Mouse (Mus musculus): Measurements from ENCODE around the gene Arhgap25.

Arhgap25 gene

GRCm38 (mm10) chr6:87447217-87447616 lies 85.8 kb downstream of the Arhgap25 start:
- no peak for DNase-seq (ENCODE audit: low spot score in 2 of 2)

- DNase-seq (ENCODE audit: low spot score in 2 of 2): no peak
These were observed 87.8 kb downstream of the Arhgap25 start for GRCm38 (mm10) chr6:87445222-87445621.

- no peak for DNase-seq (ENCODE audit: low spot score in 2 of 2)
These were observed 89.8 kb downstream of the Arhgap25 start for GRCm38 (mm10) chr6:87443253-87443652.

GRCm38 (mm10) chr6:87436745-87437144 lies 96.3 kb downstream of the Arhgap25 start:
- DNase-seq (ENCODE audit: low spot score in 2 of 2): no peak

- DNase-seq (ENCODE audit: low spot score in 2 of 2): no peak
These were observed 97.3 kb downstream of the Arhgap25 start for GRCm38 (mm10) chr6:87435791-87436190.

- DNase-seq (ENCODE audit: low spot score in 2 of 2): no peak
These were observed 104.5 kb downstream of the Arhgap25 start, which contains the start of gene Bmp10 for GRCm38 (mm10) chr6:87428487-87429044. Gene Bmp10 (plus strand): TSS chr6:87428994.

- no peak for DNase-seq (ENCODE audit: low spot score in 2 of 2)
These were observed 105.4 kb downstream of the Arhgap25 start for GRCm38 (mm10) chr6:87427616-87428015.

- DNase-seq (ENCODE audit: low spot score in 2 of 2): no peak
These were observed 106.1 kb downstream of the Arhgap25 start for GRCm38 (mm10) chr6:87426954-87427353.

GRCm38 (mm10) chr6:87424037-87424816 lies 108.8 kb downstream of the Arhgap25 start:
- DNase-seq (ENCODE audit: low spot score in 2 of 2): peak; percentile 42 to 62

GRCm38 (mm10) chr6:87422304-87422703 lies 110.8 kb downstream of the Arhgap25 start:
- no peak for DNase-seq (ENCODE audit: low spot score in 2 of 2)

GRCm38 (mm10) chr6:87412011-87412410 lies 121.0 kb downstream of the Arhgap25 start:
- DNase-seq (ENCODE audit: low spot score in 2 of 2): no peak
